Mouse (Mus musculus): ENCODE results near the gene Zfc3h1.

Zfc3h1 gene

GRCm38 (mm10) chr10:115385018-115386002, 551 bp downstream of the Zfc3h1 start:
- DNase-seq: peak; percentile 54

- no peak for DNase-seq
Observed at GRCm38 (mm10) chr10:115387891-115388290, 3.1 kb downstream of the Zfc3h1 start.

DNA sequence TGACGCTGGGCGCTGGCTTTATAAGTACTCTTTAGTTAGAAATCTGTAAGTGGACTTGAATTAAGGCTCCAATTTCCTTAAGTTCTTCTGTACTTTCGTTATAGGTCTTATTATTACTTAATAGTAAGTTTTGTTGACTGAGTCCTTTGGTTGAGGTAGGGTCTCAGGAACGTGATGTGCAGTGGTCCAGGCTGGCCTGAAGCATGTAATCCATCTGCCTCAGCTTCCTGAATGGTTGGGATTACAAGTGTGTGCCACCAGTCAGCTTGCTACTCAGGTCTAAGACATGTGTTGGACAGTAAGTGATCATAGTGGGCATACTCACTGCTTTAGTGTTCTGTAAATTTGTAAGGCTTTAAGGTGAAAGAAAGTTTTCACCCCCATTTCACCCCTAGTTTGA, 6.3 kb downstream of the Zfc3h1 start:
- no peak for DNase-seq

DNA sequence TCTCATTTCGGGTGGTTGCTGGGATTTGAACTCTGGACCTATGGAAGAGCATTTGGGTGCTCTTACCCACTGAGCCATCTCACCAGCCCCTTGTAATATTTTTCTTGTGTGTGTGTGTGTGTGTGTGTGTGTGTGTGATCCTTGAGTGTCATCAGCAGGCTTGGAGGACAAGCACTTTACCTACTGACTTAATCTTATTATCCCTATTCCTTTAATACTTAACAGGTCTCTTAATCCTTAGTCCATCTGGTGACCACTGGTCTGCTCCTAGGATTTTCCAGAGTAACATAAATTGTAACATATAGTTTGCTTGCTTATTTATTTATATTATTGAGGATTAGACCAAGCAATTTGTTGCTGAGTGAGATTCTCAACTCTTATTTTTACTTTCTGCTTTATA, 7.1 kb downstream of the Zfc3h1 start:
- DNase-seq: no peak

GRCm38 (mm10) chr10:115406393-115406792, 21.6 kb downstream of the Zfc3h1 start:
- peak; percentile 19 for DNase-seq

DNA sequence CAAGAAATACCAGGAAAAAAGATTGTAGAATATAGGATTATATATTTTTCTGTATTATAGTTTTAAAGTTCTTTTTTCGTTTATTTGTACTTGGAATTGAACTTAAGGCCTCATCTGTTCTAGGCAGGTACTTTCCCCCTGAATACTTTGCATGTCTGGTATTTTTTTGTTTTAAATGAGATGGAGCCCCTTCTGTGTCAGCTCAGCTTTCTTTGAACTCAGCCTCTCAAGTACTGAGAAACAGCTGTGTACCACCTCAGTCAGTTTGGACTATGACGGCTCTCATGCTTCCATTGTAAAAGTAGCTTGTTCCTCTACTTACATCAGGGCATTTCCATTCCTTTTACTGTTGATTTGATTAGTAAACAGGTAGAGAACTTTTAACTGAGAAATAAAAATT, 28.7 kb downstream of the Zfc3h1 start:
- no peak for DNase-seq

- no peak for DNase-seq
Observed at GRCm38 (mm10) chr10:115414056-115414455, 29.3 kb downstream of the Zfc3h1 start.

GRCm38 (mm10) chr10:115421976-115422375, 37.2 kb downstream of the Zfc3h1 start:
- DNase-seq: no peak

- DNase-seq: no peak
Observed at GRCm38 (mm10) chr10:115425351-115425750, 40.6 kb downstream of the Zfc3h1 start.

- DNase-seq: no peak
Observed at GRCm38 (mm10) chr10:115437286-115437685, 52.5 kb downstream of the Zfc3h1 start.

DNA sequence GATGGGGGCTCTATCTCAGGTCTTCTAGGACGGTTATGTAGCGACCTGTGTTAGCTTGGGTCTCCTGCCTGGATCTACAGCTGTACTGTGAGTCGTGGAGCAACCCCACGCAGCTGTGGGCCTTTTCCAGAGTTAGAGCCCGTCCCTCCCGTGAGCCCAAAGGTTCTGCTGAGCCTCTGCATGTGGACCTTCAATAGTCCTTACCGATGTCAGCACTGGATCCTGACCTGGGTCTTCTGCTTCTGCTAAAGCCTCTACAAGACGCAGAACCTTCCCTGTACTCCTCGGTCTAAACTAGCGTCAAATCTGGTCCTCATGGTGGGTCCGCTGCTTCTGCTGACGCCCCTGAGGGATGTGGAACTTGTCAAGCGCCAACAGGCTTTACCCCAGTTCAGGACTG, 63.9 kb downstream of the Zfc3h1 start:
- no peak for DNase-seq

DNA sequence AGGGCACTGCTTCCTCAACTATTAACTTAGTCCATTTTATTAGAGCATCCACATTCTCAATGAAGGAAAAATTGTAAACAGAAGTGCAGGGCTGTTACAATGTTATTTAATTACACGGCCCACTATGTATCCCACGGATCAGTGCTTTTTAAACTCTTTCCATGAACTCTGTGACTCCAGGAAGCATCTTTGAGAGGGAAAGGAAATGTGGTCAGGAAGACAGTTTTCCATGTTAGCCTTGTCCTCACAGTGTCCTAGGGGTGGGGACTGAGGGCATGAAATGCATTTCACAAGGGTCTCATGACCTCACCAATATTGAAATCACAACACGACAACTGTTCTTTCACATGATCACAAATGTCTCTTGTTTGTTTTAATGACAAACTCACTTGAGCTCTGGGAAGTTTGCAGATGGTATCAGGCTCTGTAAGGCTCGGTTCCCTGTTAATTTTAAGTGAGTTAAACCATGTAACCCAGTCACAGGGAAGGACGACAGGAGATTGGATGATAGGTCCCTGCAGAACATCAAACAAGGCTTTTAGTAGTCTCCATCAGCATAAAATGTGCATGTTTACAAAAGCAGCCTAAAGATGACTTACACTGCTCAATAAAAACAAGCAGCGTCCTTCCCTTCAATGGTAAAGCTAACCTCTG, 72.7 kb downstream of the Zfc3h1 start:
- DNase-seq: no peak

GRCm38 (mm10) chr10:115462646-115463045, 77.9 kb downstream of the Zfc3h1 start:
- no peak for DNase-seq

DNA sequence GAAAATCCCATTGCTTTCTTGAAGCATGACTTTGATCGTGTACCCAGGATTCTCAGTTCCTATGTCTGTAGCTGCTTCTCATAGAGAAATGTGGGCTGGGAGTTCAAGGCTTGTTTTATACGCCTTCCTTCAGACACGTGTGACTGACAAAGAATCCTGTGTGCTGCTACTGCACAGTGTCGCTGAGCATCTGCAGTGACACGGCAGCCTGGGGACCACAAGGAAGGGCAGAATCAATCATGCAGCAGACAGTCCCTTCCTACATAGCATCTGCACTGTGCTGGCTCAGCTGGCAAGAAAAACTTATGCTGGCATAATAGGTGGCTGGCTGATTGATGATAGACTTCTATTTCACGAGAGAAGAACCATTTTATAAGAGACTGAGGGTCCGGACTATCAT, 80.3 kb downstream of the Zfc3h1 start:
- DNase-seq: no peak

GRCm38 (mm10) chr10:115465778-115466177, 81.0 kb downstream of the Zfc3h1 start:
- no peak for DNase-seq

DNA sequence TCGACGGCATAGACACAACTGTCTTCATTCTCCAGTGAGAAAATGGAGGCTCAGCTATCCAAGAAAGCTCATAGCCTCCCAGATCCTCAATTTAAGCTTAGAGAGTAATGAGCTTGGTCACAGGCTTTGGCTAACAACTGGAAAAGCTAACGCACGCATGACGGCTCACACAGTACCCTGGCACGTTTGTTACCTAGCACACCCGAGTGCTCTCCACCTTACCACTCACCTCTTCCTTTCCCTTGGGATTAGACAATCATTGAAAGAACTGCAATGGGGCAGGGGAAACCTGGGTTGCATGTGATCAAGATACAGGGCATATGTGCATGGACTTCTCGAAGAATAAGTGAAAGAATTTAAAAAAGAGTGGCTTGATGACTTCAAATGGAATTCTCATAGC, 83.2 kb downstream of the Zfc3h1 start:
- no peak for DNase-seq

DNA sequence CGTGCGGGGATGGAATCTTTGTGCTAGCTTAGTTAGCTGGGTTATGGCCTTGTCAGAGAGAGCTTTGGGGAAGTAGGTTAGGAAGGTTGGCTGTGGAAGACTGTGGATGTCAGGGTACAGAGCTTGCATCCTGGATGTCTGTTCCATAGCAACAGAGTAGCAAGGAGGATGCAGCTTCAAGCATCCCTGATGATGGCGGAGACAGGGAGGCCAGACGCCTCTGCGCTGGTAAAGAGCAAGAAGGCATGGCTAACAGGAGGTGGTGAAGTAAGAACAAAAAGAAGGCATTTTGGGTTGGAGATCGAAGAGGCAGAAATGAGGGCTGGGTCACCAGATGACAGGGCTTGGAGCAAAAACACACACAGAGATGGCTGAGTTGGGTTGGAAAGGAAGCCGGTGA, 83.9 kb downstream of the Zfc3h1 start:
- DNase-seq: no peak

- DNase-seq: no peak
Observed at GRCm38 (mm10) chr10:115469040-115469439, 84.3 kb downstream of the Zfc3h1 start.

GRCm38 (mm10) chr10:115470621-115471334, 86.0 kb downstream of the Zfc3h1 start:
- no peak for DNase-seq

GRCm38 (mm10) chr10:115473213-115473961, 88.6 kb downstream of the Zfc3h1 start:
- no peak for DNase-seq

DNA sequence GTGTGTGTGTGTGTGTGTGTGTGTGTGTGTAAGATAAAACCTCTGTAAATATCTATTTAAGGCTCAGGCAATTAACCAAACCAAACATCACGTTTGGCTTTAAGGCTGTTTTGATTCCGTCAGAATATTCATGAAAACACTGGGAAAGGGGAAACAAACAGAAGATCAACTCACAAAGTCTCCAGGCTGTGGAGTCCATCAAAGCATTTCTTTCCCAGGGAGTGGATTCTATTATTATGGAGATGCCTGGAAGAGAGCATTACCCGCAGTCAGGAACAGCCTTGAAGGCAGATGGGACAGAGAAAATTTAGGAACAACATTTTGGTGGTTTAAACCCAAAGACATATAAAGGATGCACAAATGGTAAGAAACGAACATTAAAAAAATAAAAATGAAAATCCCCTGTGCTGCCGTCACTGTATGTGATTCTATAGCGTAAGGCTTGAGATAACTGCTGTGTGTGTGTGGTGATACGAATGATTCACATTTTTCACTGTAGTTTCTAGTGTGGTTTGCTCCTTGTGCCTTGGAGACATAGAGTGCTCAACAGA, 90.3 kb downstream of the Zfc3h1 start:
- DNase-seq: no peak

GRCm38 (mm10) chr10:115476506-115476905, 91.7 kb downstream of the Zfc3h1 start:
- DNase-seq: no peak
